Mouse (Mus musculus) stomach, embryonic 15.5 days (tissue): ENCODE measurements at regions not wholly inside any gene's neighbourhood (a gene's known extent, or its start where the extent isn't known, plus 50 kb on each side); places are given as distances from the start of the nearest gene placed in this dataset.

Source experiments
- ATAC-seq: fragments of 200-750 bp; cut with Nextera tagmentation; 2 replicates; pipeline ENCODE4 v1.8.0; 2017; ENCODE audit warnings: low read depth, moderate number of reproducible peaks, moderate TSS enrichment; ENCODE audit not compliant: insufficient read depth, low FRiP score
- H3K27ac ChIP-seq: fragments of 300-500 bp; sonication (generic); 2 replicates; pipeline ENCODE4 v1.5.1; 2015; ENCODE audit warnings: mild to moderate bottlenecking, inconsistent platforms
- H3K27me3 ChIP-seq: fragments of 300-500 bp; sonication (generic); replicated peaks from 2 replicates; pipeline ENCODE4 v1.6.1; 2015; ENCODE audit warnings: inconsistent platforms
- H3K36me3 ChIP-seq: fragments of 300-500 bp; sonication (generic); 2 replicates; pipeline ENCODE4 v1.6.1; 2015; ENCODE audit warnings: inconsistent platforms
- H3K4me1 ChIP-seq: fragments of 300-500 bp; sonication (generic); 2 replicates; pipeline ENCODE4 v1.6.1; 2015; ENCODE audit warnings: inconsistent platforms
- H3K4me2 ChIP-seq: fragments of 300-500 bp; sonication (generic); 2 replicates; pipeline ENCODE4 v1.6.1; 2015; ENCODE audit warnings: mild to moderate bottlenecking, inconsistent platforms
- H3K4me3 ChIP-seq: fragments of 300-500 bp; sonication (generic); replicated peaks from 2 replicates; pipeline ENCODE4 v1.5.1; 2015; ENCODE audit warnings: inconsistent platforms
- H3K9ac ChIP-seq: fragments of 300-500 bp; sonication (generic); 2 replicates; pipeline ENCODE4 v1.6.1; 2015; ENCODE audit warnings: inconsistent platforms
- H3K9me3 ChIP-seq: fragments of 300-500 bp; sonication (generic); 2 replicates; pipeline ENCODE4 v1.6.1; 2016; ENCODE audit warnings: inconsistent platforms
- WGBS: fragments of 180-500 bp; shearing (Covaris S2); methylation state at CpG from one replicate; pipeline ENCODE4 v1.1.7; 2015; 5-methylcytosine and 5-hydroxymethylcytosine counted together

DNA sequence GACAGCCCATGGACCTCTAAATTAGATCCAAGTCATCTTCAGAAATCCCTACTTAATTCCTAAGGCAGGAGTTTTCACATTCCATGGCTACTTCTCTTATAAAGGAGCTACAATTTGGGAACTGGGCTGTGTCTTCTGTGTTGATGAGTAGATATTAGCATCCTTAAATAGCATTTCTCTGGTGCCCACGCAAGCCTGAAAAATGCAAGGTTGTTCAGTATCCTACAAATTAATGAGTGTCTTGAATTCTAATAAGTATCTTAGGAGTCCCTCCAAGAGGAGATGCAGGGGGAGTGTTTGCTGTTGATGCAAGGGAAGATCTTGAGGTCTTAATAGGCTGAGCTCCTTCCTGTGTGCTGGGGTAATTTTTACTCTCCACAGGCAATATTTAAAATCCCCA is 182.5 kb downstream of the Usp46 start:
- no peaks in the 10 kb centered on the region for H3K27me3 ChIP-seq
- no peak overlapping the region for H3K27ac ChIP-seq
- H3K9ac ChIP-seq, result no peak overlapping the region
- H3K9me3 ChIP-seq, result no peaks in the 10 kb centered on the region
- WGBS, result 91% methylated on average over 1 of the region's 1 CpGs
- no peak overlapping the region for H3K4me2 ChIP-seq
- H3K4me1 ChIP-seq, result no peaks in the 10 kb centered on the region
- no peak for ATAC-seq
- H3K36me3 ChIP-seq, result no peaks in the 10 kb centered on the region
- H3K4me3 ChIP-seq, result no peak overlapping the region

DNA sequence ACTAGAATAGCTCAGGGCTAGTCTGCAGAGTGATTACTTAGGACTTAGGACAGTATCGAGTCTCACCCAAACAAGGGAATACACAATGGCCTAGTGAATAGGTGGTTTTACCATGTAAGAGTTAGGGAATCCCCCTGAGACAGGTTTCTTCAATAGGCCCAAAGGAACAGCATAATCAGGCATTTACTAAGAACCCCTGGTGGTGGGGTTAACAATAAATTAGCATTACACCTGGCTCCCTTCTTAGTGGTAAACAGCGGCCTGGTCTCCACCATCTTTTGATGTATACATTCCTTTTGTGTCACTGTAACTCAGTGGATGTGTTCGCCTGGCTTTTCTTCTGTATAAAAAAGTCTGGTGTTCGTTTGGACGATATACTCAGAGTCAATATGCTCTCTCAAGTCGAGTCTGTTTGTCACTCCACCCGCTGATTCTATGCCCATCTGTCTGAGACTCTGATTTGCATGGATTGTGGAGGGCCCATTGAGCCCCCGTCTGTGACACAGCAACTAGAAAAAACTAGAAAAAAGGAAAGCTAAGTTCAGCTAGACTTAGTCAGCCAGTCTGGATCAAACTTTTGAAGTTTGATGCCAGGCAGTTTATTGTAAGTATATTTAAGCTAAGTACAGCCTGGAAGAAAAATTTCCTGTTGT is 180.8 kb downstream of the Usp46 start:
- no peak overlapping the region for H3K27ac ChIP-seq
- no peaks in the 10 kb centered on the region for H3K27me3 ChIP-seq
- no peak overlapping the region for H3K9ac ChIP-seq
- H3K36me3 ChIP-seq, result no peaks in the 10 kb centered on the region
- 81% methylated on average over 8 of the region's 8 CpGs for WGBS
- H3K4me1 ChIP-seq, result no peaks in the 10 kb centered on the region
- H3K4me2 ChIP-seq, result no peak overlapping the region
- no peak for ATAC-seq
- H3K4me3 ChIP-seq, result no peak overlapping the region
- H3K9me3 ChIP-seq, result no peaks in the 10 kb centered on the region

DNA sequence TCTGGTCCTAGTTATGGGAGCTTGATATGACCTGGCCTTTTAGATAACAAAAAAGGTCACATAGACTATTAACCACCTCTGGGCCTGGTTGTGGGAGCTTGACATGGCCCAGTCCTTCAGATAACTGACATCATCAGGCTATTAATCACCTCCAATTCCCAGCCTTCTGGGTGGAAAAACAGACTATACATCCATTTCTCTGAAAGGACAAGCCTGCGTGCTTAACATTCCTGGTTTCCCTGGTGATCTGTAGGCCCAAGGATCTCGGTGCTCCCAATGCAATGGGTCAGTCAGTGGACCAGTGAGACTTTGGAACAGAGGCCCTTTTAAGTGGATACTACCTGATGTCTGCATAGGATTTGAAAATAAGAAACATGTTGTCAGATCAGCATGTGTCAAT is 179.8 kb downstream of the Usp46 start:
- Histone ChIP-seq H3K4me1 (no peaks in the 10 kb centered on the region), H3K27ac (no peak overlapping the region), H3K9ac (no peak overlapping the region), H3K4me2 (no peak overlapping the region), H3K9me3 (no peaks in the 10 kb centered on the region), H3K36me3 (no peaks in the 10 kb centered on the region), H3K27me3 (no peaks in the 10 kb centered on the region), H3K4me3 (no peak overlapping the region)
- 54% methylated on average over 2 of the region's 2 CpGs for WGBS
- ATAC-seq, result no peak

DNA sequence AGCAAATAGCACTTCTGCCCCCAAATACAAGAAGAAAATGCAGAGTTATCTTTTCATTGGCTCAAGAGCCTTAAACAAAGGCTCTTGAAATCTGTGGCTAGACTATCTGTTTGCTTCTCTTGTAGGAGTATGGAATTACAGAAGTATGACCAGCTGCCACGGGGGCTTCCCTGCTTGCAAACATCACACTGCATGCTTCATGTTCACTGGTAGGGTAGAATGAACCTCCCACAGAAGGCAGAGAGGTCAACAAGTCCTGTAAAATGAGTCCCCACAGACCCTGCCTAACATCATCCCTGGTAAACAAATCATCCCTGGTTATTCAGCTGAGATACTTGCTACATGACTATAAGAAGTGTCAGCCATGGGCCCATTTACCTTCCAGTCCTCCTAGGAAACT is 178.9 kb downstream of the Usp46 start:
- WGBS, result 38% methylated on average over 1 of the region's 1 CpGs
- no peaks in the 10 kb centered on the region for H3K9me3 ChIP-seq

DNA sequence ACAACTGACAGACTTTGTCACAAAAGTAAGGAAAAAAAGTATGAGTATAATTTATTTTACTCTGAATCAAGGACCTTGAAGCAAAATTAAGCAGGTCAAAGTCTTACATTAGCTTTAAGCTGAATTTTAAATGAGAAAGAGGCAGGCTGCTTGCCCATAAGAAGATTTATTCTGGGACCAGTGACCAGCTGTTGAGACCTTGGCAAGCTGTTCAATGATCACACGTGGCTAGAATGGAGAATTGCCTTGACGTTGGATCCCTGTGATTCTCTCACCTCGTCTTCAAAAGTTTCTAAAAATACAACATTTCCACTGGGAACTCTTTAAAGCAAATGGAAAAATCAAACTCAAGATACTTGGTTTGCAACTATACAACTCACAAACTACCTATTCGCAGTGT is 177.3 kb downstream of the Usp46 start:
- Histone ChIP-seq H3K27me3 (no peaks in the 10 kb centered on the region), H3K4me3 (no peak overlapping the region), H3K9ac (no peak overlapping the region), H3K27ac (no peak overlapping the region), H3K4me1 (no peaks in the 10 kb centered on the region), H3K36me3 (no peaks in the 10 kb centered on the region), H3K9me3 (no peaks in the 10 kb centered on the region), H3K4me2 (no peak overlapping the region)
- ATAC-seq, result no peak
- WGBS, result 64% methylated on average over 4 of the region's 4 CpGs

More for the DNA sequence above, 178.9 kb downstream of the Usp46 start:
- Histone ChIP-seq H3K4me2 (no peak overlapping the region), H3K36me3 (no peaks in the 10 kb centered on the region), H3K27ac (no peak overlapping the region), H3K4me3 (no peak overlapping the region), H3K9ac (no peak overlapping the region), H3K27me3 (no peaks in the 10 kb centered on the region), H3K4me1 (no peaks in the 10 kb centered on the region)
- ATAC-seq, result no peak

DNA sequence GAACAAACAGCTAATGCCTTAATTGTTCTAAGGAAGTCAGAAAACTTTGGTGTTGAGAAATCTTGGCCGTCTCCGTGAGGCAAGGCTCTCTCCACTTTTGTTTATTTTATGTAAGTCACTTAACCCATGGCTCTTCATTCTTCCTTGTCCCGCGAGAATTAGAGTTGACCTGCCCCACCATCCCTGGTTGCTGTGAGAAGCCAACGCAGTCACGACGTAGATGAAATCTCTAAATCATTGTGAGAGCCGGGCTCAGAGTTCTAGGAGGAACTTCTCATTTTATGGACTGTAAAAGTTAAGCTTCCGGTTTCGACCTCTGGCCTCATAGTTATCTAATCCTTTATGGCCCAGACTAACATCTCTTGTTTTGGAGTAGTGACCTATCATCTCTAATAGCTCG is 176.6 kb downstream of the Usp46 start:
- no peak overlapping the region for H3K4me2 ChIP-seq
- no peak overlapping the region for H3K4me3 ChIP-seq
- 54% methylated on average over 11 of the region's 11 CpGs for WGBS
- no peak overlapping the region for H3K9ac ChIP-seq
- H3K9me3 ChIP-seq, result no peaks in the 10 kb centered on the region
- no peak for ATAC-seq
- no peak overlapping the region for H3K27ac ChIP-seq
- H3K27me3 ChIP-seq, result no peaks in the 10 kb centered on the region
- H3K36me3 ChIP-seq, result no peaks in the 10 kb centered on the region
- H3K4me1 ChIP-seq, result no peaks in the 10 kb centered on the region

DNA sequence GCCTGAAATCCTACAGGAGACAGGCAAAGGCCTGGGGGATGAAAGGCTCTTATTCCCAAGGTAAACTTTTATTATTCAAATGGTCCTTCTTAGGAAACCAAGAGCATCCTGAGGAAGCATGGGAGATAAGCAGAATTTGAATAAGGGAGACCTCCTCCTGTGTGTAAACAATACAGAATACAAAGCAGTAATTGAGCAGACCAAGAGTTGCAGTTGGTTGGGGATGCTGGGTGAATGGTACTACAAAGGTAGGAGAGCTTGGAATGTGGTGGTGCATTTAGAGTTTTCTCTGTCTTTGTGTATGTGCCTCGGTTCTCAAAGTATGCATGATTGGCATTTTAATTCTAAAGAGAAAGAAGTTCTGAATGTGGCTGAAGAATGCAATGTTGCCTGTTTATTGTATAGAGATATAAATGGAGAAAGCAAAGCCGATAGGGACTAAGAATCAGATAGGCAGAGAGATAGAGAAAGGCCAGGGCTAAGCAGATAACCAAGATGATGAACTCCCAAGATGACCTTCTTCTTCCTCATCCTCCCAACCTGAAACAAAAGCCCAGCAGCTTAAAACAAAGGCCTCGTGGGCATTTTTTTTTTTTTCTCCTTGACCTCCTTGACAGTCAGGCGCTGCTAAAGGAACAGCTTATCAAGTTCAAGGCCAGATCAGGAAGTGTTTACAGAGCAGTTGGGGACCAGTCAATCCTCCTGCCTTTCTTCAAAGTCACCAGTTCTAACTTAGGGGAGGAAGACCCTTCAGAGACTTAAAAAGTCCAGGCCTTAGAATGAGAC is 175.6 kb downstream of the Usp46 start:
- no peak for ATAC-seq
- H3K36me3 ChIP-seq, result no peaks in the 10 kb centered on the region
- H3K4me2 ChIP-seq, result no peak overlapping the region
- no peak overlapping the region for H3K27ac ChIP-seq
- H3K27me3 ChIP-seq, result no peaks in the 10 kb centered on the region
- H3K9ac ChIP-seq, result no peak overlapping the region
- WGBS, result 56% methylated on average over 4 of the region's 4 CpGs
- H3K4me1 ChIP-seq, result no peaks in the 10 kb centered on the region
- no peak overlapping the region for H3K4me3 ChIP-seq
- no peaks in the 10 kb centered on the region for H3K9me3 ChIP-seq

DNA sequence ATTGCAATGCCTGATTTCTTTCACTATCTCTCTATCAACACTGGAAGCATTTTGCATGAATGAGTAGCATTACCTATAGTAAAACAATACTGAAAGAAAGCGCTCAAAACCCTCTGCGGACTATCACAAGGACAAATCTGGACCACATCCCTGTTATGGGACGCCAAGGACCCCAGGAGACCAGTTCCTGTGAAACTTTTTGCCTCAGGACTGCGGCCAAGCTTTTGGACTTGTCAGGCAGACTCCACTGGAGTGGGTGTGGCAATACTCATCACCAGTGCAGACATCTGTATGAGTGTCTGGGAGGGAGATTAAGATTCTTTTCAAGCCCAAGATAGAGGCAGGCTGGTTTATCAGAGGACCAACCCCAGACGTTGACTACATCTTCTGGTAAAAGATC is 173.0 kb downstream of the Usp46 start:
- Histone ChIP-seq H3K4me1 (no peaks in the 10 kb centered on the region), H3K4me3 (no peak overlapping the region), H3K36me3 (no peaks in the 10 kb centered on the region), H3K9ac (no peak overlapping the region), H3K27ac (no peak overlapping the region), H3K27me3 (no peaks in the 10 kb centered on the region), H3K9me3 (no peaks in the 10 kb centered on the region), H3K4me2 (no peak overlapping the region)
- ATAC-seq, result no peak
- 88% methylated on average over 5 of the region's 5 CpGs for WGBS

DNA sequence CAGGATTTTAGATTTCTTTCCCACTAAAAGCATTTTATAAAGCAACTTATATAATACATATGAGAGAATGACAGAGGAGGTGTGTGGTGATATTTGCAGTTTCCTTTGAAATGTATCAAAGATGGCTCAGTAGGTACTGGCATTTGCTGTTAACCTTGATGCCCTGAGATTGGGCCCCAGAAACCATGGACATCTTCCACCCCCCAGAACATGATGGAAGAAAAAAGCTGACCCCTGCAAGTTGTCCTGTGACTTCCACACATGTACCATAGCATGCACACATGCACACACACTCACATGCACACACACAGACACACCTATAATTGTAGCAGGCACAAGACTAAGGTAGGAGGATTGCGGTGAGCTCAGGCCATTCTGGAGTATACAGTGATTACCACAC is 171.4 kb downstream of the Usp46 start:
- Histone ChIP-seq H3K36me3 (no peaks in the 10 kb centered on the region), H3K27ac (no peak overlapping the region), H3K4me1 (no peaks in the 10 kb centered on the region), H3K4me3 (no peak overlapping the region), H3K4me2 (no peak overlapping the region), H3K9me3 (no peaks in the 10 kb centered on the region), H3K9ac (no peak overlapping the region), H3K27me3 (no peaks in the 10 kb centered on the region)
- no peak for ATAC-seq
- 98% methylated on average over 1 of the region's 1 CpGs for WGBS

DNA sequence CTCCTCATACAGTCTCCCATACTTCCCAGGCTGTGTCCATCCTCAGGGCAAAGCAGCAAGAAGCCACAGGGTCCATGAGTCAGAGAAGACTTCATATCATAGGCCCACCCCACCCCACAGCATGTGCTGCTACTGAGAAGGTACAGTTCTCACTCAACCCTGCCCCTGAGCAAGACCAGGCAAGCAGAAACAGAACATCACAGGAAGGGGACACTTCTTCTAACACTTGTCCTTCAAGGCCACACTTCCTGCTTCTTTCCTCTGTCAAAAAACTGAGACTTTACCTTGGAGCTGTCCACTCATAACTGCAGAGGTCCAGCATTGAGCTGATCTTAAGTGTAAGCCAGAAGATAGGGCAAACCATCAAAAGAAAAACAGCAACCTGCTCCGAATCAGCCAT is 166.6 kb downstream of the Usp46 start:
- Histone ChIP-seq H3K36me3 (no peaks in the 10 kb centered on the region), H3K27me3 (no peaks in the 10 kb centered on the region), H3K4me2 (no peak overlapping the region), H3K9me3 (no peaks in the 10 kb centered on the region), H3K27ac (no peak overlapping the region), H3K4me1 (no peaks in the 10 kb centered on the region), H3K9ac (no peak overlapping the region), H3K4me3 (no peak overlapping the region)
- WGBS, result 86% methylated on average over 1 of the region's 1 CpGs
- ATAC-seq, result no peak

DNA sequence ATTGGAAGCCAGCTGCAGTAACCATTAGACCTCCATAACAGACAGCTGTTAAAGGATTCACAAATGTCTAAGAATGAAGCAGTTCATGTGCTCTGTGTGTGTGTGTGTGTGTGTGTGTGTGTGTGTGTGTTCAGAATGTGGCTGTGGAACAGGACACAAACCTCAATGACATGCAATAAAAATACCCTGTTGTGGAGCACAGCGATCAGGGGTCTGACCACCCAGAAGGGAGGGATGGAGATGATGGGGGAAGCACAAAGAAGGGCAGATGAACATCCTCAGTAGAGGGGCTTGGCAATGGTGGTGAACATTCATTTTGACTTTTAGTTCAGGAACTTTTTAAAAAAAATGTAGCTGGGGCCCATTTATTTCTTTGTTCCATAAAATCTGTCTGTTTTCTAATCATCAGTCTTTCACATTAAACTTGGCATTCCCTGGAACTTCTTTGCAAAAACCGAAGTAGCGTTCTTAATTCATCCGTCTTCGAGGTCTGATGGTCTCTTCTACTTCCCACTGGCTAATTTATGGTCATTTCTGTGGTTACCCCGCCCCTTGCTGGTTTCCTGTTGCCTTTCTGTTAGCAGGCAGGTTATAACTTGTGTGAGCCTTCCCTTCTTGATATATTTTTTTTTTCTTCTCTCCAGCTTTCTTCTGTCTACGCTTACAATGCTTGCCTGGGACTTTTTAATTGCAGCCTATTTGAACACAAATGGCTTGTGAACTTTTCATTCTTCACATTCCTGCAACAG is 165.6 kb downstream of the Usp46 start:
- no peak overlapping the region for H3K9ac ChIP-seq
- peak overlapping the region; percentile 18; the same call in 1 of the 2 replicates for H3K27ac ChIP-seq
- no peaks in the 10 kb centered on the region for H3K36me3 ChIP-seq
- H3K9me3 ChIP-seq, result no peaks in the 10 kb centered on the region
- WGBS, result 52% methylated on average over 7 of the region's 7 CpGs
- no peak overlapping the region for H3K4me3 ChIP-seq
- ATAC-seq, result no peak
- H3K4me1 ChIP-seq, result no peaks in the 10 kb centered on the region
- H3K4me2 ChIP-seq, result no peak overlapping the region
- no peaks in the 10 kb centered on the region for H3K27me3 ChIP-seq

DNA sequence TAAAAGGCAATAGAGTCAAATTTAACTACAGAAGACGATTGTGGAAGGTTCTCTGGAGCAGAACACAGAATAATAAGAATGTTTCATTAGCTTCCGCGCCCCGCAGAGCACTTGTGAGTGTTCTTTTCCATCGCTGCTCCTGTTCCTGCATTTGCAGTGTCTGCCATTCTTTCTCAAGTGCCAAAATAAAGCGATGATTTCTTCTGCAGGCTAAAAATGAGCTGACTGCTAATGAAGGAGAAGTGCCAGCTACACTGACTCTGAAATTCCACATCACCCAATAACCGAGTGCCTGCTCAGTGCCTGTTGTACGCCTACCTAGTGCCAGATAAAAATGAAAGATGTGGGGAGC is 165.0 kb downstream of the Usp46 start:
- no peak for ATAC-seq
- Histone ChIP-seq H3K4me3 (no peak overlapping the region), H3K4me2 (no peak overlapping the region), H3K27me3 (no peaks in the 10 kb centered on the region), H3K9me3 (no peaks in the 10 kb centered on the region), H3K27ac (peak overlapping the region; percentile 18; the same call in 1 of the 2 replicates), H3K4me1 (no peaks in the 10 kb centered on the region), H3K9ac (no peak overlapping the region), H3K36me3 (no peaks in the 10 kb centered on the region)
- WGBS, result 63% methylated on average over 8 of the region's 8 CpGs
